Mouse (Mus musculus): ENCODE data around the gene Trp53tg5. TPM values are rescaled to one million over a fixed set of nuclear protein-coding genes. Genes with fewer than 3 reads are reported as not detected.

Gene Trp53tg5
- total RNA-seq, 2 experiments from 2014 or later, result not detected

GRCm38 (mm10) chr2:164435216-164436090, 38.1 kb downstream of the Trp53tg5 start:
- DNase-seq, result no peak
- intact Hi-C loops (cut with DNase I), result no loop called here

- DNase-seq, result no peak
- intact Hi-C loops (cut with DNase I), result no loop called here
Measured at GRCm38 (mm10) chr2:164434681-164435080, 38.8 kb downstream of the Trp53tg5 start.

- no peak for DNase-seq
- intact Hi-C loops (cut with DNase I), result no loop called here
Measured at GRCm38 (mm10) chr2:164433278-164433895, 40.1 kb downstream of the Trp53tg5 start.

- peak in 1 of 2 experiments; percentile 30 for DNase-seq
- intact Hi-C loops (cut with DNase I), result no loop called here
Measured at GRCm38 (mm10) chr2:164432541-164433191, 40.9 kb downstream of the Trp53tg5 start.

GRCm38 (mm10) chr2:164431676-164432465, 41.7 kb downstream of the Trp53tg5 start:
- intact Hi-C loops (cut with DNase I), result no loop called here
- DNase-seq, result no peak

- intact Hi-C loops (cut with DNase I), result no loop called here
- no peak for DNase-seq
Measured at GRCm38 (mm10) chr2:164430697-164431096, 42.8 kb downstream of the Trp53tg5 start.

GRCm38 (mm10) chr2:164429881-164430615, 43.5 kb downstream of the Trp53tg5 start:
- intact Hi-C loops (cut with DNase I), result no loop called here
- DNase-seq, result no peak

- DNase-seq, result no peak
- intact Hi-C loops (cut with DNase I), result no loop called here
Measured at GRCm38 (mm10) chr2:164428451-164428850, 45.1 kb downstream of the Trp53tg5 start.

DNA sequence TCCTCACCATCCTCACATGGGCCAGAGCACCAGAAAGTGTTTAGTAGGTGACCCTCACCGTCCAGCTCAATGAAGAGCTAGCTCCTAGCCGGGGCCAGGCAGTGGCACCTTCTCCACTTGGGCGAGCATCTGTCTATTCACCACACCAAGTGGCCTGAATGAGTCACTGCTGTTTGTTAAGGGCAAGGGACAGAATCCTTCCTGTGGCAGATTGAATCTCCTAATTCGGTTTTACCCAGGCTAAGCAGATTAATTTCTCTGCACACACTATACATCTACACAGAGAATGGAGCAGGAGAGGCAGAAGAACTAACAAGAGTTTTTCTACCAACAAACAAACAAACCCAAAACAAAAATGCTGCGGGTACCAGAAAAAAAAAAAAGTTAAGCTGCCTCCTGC, 46.6 kb downstream of the Trp53tg5 start:
- intact Hi-C loops (cut with DNase I), result no loop called here
- no peak for DNase-seq

DNA sequence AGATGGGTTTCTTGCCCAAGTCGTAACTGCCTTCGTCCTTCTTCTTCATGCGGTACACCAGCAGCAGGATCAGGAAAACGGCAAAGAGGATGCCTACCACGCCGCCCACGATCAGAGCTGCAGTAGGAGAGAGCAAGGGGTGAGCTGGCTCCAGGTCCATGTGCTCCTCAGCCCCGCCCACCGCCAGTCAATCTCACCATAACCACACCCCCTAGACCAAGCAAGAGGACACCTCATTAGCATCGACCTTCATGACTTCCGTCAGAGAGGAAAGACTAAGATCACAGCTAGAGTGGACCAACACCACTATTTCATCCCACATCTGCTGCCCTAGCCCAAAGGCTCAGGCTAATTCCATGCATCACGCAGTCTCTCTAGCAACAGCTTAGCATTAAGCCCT, 47.4 kb downstream of the Trp53tg5 start:
- DNase-seq, result no peak
- intact Hi-C loops (cut with DNase I), result no loop called here

GRCm38 (mm10) chr2:164425401-164425800, 48.1 kb downstream of the Trp53tg5 start:
- DNase-seq, result no peak
- intact Hi-C loops (cut with DNase I), result no loop called here

DNA sequence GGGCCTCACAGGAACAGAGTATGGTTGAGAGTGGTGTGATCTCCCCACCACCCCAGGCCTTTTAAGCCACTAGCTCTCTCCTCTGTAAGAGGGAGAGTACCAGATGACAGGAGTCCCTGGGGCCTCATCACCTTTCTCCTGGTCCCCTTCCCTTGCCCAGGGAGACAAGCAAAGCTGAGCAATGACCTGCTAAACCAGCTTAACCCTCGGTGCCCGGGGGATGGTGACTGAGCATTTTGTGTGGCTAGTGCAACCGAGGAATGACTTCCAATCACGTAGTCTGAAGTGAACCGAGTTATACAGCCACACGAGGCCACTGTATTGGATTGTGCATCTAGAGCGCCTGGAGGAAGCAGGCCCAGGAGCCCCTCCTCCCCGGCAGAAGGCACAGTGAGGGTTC, 49.1 kb downstream of the Trp53tg5 start:
- intact Hi-C loops (cut with DNase I), result no loop called here
- no peak for DNase-seq

- intact Hi-C loops (cut with DNase I), result no loop called here
- no peak for DNase-seq
Measured at GRCm38 (mm10) chr2:164423464-164423863, 50.1 kb downstream of the Trp53tg5 start.

DNA sequence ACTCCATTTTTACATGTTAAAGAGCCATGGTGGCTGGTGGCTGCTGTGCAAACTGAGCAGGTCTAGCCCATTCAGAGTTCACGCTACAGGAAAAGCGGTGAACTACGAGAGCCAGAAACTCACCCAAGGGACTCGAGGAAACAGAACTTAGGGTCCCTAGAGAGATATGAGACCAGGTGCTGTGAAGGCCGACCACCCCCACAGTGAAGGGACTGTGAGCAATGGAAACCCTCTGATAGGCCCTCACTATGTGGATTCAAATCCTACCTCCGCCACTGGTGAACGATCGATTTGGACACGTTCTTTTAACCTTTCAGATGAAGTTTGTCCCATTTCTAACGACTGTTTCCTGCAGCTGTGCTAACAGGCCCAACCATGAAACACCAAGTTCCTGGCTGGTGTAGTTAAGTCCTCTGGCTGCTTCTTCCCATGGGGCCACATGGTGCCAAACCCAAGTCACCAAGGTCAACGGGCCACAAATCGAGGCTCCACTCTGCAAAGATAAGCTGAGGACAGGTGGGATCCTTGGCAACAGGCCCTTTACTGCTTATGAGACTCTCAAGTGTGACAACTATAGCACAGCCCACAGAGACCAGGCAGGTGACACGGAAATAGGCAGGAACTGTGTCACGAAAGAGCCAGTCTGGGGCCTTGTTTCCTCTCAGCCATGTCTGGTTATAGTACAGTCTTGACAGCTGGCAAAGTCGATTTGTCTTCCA, 50.7 kb downstream of the Trp53tg5 start:
- intact Hi-C loops (cut with DNase I), result no loop called here
- no peak for DNase-seq

- DNase-seq, result no peak
Measured at GRCm38 (mm10) chr2:164421979-164422378, 51.5 kb downstream of the Trp53tg5 start.

DNA sequence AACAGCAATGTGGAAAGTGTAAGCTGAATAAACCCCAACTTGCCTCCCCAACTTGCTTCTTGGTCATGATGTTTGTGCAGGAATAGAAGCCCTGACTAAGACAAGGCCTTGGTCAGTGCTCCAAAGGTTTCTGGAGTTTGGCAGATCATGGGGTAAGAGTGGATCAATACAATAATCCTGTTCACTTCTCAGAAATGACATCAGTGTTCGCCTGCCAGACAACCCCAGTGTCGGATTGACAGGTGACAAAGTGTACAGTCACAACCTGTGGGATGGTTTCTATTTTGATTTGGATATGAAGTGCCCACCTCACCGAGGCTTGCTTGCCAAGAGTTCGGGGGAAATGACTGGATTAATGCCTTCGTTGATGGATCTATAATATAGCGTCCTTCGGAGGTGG, 52.2 kb downstream of the Trp53tg5 start:
- intact Hi-C loops (cut with DNase I), result no loop called here

More at GRCm38 (mm10) chr2:164421979-164422378, 51.5 kb downstream of the Trp53tg5 start:
- intact Hi-C loops (cut with DNase I), result no loop called here

More for the DNA sequence above, 52.2 kb downstream of the Trp53tg5 start:
- no peak for DNase-seq
